Mouse (Mus musculus): ENCODE measurements around the gene Dcaf4.
A peak's percentile ranks its signal among the peaks of the same experiment; 100 is the strongest.

Gene Dcaf4

GRCm38 (mm10) chr12:83520311-83520890 is at the start of gene Dcaf4:
Gene Dcaf4, plus strand, starts transcription at chr12:83520466.
- DNase-seq (ENCODE audit: low spot score): peak; percentile 97

- no peak for DNase-seq (ENCODE audit: low spot score)
Measured at GRCm38 (mm10) chr12:83471760-83472159, 48.5 kb upstream of the Dcaf4 start.

GRCm38 (mm10) chr12:83473987-83474600 is 46.2 kb upstream of the Dcaf4 start:
- DNase-seq (ENCODE audit: low spot score): no peak

- no peak for DNase-seq (ENCODE audit: low spot score)
Measured at GRCm38 (mm10) chr12:83475419-83475818, 44.8 kb upstream of the Dcaf4 start.

GRCm38 (mm10) chr12:83476277-83476676 is 44.0 kb upstream of the Dcaf4 start:
- no peak for DNase-seq (ENCODE audit: low spot score)

- DNase-seq (ENCODE audit: low spot score): no peak
Measured at GRCm38 (mm10) chr12:83479140-83479539, 41.1 kb upstream of the Dcaf4 start.

- DNase-seq (ENCODE audit: low spot score): no peak
Measured at GRCm38 (mm10) chr12:83479818-83480401, 40.4 kb upstream of the Dcaf4 start.

GRCm38 (mm10) chr12:83481439-83481838 is 38.8 kb upstream of the Dcaf4 start:
- DNase-seq (ENCODE audit: low spot score): no peak

- DNase-seq (ENCODE audit: low spot score): no peak
Measured at GRCm38 (mm10) chr12:83483653-83484052, 36.6 kb upstream of the Dcaf4 start.

- no peak for DNase-seq (ENCODE audit: low spot score)
Measured at GRCm38 (mm10) chr12:83484855-83485745, 35.2 kb upstream of the Dcaf4 start.

- peak; percentile 34 for DNase-seq (ENCODE audit: low spot score)
Measured at GRCm38 (mm10) chr12:83485911-83486670, 34.2 kb upstream of the Dcaf4 start.

GRCm38 (mm10) chr12:83486671-83487461 is 33.4 kb upstream of the Dcaf4 start:
- DNase-seq (ENCODE audit: low spot score): peak; percentile 58

- peak; percentile 99 for DNase-seq (ENCODE audit: low spot score)
Measured at GRCm38 (mm10) chr12:83487476-83487991, 32.7 kb upstream of the Dcaf4 start, which contains the start of gene Dpf3. Gene Dpf3, minus strand, starts transcription at chr12:83487716.

- DNase-seq (ENCODE audit: low spot score): no peak
Measured at GRCm38 (mm10) chr12:83488211-83488941, 31.9 kb upstream of the Dcaf4 start.

- no peak for DNase-seq (ENCODE audit: low spot score)
Measured at GRCm38 (mm10) chr12:83489748-83490147, 30.5 kb upstream of the Dcaf4 start.

- DNase-seq (ENCODE audit: low spot score): no peak
Measured at GRCm38 (mm10) chr12:83491609-83492008, 28.7 kb upstream of the Dcaf4 start.

GRCm38 (mm10) chr12:83492808-83493207 is 27.5 kb upstream of the Dcaf4 start:
- no peak for DNase-seq (ENCODE audit: low spot score)

GRCm38 (mm10) chr12:83494196-83494595 is 26.1 kb upstream of the Dcaf4 start:
- DNase-seq (ENCODE audit: low spot score): peak; percentile 59

- no peak for DNase-seq (ENCODE audit: low spot score)
Measured at GRCm38 (mm10) chr12:83495248-83495960, 24.9 kb upstream of the Dcaf4 start.
